Mouse (Mus musculus) embryonic facial prominence, embryonic 14.5 days (tissue): Measurements from ENCODE around the gene Pcyt1a. TPM values are rescaled to one million over a fixed set of nuclear protein-coding genes. Genes with fewer than 3 reads are reported as not detected.

ENCODE experiments used
- ATAC-seq: fragments of 200-750 bp; cut with Nextera tagmentation; 2 replicates; pipeline ENCODE4 v1.8.0; 2017; ENCODE audit warnings: low read depth, moderate number of reproducible peaks, moderate TSS enrichment
- DNase-seq: peaks from one replicate; pipeline ENCODE4 v3.0.0-alpha.2; 2015; ENCODE audit warnings: low spot score
- H3K27ac ChIP-seq: fragments of 300-500 bp; sonication (generic); replicated peaks from 2 replicates; pipeline ENCODE4 v1.5.1; 2014; ENCODE audit warnings: low read depth, mild to moderate bottlenecking, low read length, moderate library complexity
- H3K27me3 ChIP-seq: fragments of 300-500 bp; sonication (generic); replicated peaks from 2 replicates; pipeline ENCODE4 v1.6.1; 2014; ENCODE audit warnings: low read length; ENCODE audit not compliant: control insufficient read depth, insufficient read depth
- H3K36me3 ChIP-seq: fragments of 300-500 bp; sonication (generic); 2 replicates; pipeline ENCODE4 v1.6.1; 2014; ENCODE audit warnings: low read length, mixed read lengths; ENCODE audit not compliant: control insufficient read depth, insufficient read depth
- H3K4me1 ChIP-seq: fragments of 300-500 bp; sonication (generic); 2 replicates; pipeline ENCODE4 v1.6.1; 2014; ENCODE audit warnings: antibody characterized with exemption, low read length; ENCODE audit not compliant: control insufficient read depth, insufficient read depth
- H3K4me2 ChIP-seq: fragments of 300-500 bp; sonication (generic); 2 replicates; pipeline ENCODE4 v1.6.1; 2014; ENCODE audit warnings: low read depth, mild to moderate bottlenecking, low read length, moderate library complexity, mixed read lengths
- H3K4me3 ChIP-seq: fragments of 300-500 bp; sonication (generic); 2 replicates; pipeline ENCODE4 v1.5.1; 2014; ENCODE audit warnings: low read depth, mild to moderate bottlenecking, low read length
- H3K9ac ChIP-seq: fragments of 300-500 bp; sonication (generic); 2 replicates; pipeline ENCODE4 v1.6.1; 2014; ENCODE audit warnings: low read depth, mild to moderate bottlenecking, low read length, moderate library complexity, mixed read lengths
- H3K9me3 ChIP-seq: fragments of 300-500 bp; sonication (generic); 2 replicates; pipeline ENCODE4 v1.6.1; 2016; ENCODE audit warnings: low read length; ENCODE audit not compliant: control insufficient read depth
- WGBS: fragments of 180-500 bp; shearing (Covaris S2); extraction: QIAGEN DNeasy Blood & Tissue Kit; methylation state at CpG from one replicate; pipeline ENCODE4 v1.1.7; 2014; 5-methylcytosine and 5-hydroxymethylcytosine counted together
- polyA plus RNA-seq: library from polyadenylated mRNA; unstranded; fragments of >200 nt; fragmentation: Nextera tagmentation; extraction: Ambion mirVana; gene quantifications from 2 replicates; pipeline ENCODE4 v1.2.1, GENCODE M21; 2014

Pcyt1a gene
- polyA plus RNA-seq, 1 experiment from 2014 or later, result 43.2 TPM

DNA sequence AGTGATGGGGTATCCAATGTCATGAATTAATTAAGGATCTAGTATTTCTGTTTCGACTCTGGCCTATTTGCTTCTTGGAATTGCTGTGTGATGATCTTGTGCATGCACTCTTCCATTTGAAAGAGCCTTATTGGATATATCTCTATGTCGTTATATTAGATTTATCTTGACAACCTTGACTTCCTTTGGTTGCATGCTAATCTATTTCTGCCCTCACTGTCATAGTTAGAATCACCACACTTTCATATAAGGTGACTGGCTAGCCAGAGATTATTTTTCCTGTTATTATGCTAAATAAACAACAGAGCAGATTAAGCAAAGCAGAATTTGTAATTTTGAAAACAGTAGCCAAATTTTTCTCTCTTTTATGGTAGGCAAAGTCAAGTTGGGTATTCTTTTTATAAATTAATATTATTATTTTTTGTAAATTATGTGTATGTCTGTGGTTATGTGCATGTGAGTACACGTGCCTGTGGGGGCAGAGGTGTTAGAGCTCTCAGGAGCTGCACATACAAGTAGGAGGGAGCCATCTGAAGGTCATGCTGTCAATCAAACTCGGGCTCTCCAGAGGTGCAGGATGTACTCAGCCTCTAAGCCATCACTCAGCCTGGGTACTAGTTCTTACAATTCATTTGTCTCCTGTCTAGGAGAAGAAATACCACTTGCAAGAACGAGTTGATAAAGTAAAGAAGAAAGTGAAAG is 38.8 kb downstream of the Pcyt1a start:
- WGBS, result 67% methylated on average over 5 of the region's 5 CpGs
- no peak overlapping the region for H3K9ac ChIP-seq
- no peaks in the 10 kb centered on the region for H3K9me3 ChIP-seq
- no peak overlapping the region for H3K27ac ChIP-seq
- H3K4me3 ChIP-seq, result no peak overlapping the region
- peaks cover 64% of the 10 kb centered on the region for H3K36me3 ChIP-seq
- H3K4me1 ChIP-seq, result no peaks in the 10 kb centered on the region
- DNase-seq (no peak), ATAC-seq (no peak)
- no peak overlapping the region for H3K4me2 ChIP-seq
- no peaks in the 10 kb centered on the region for H3K27me3 ChIP-seq

GRCm38 (mm10) chr16:32472276-32473015 is 41.7 kb downstream of the Pcyt1a start:
- 71% methylated on average over 7 of the region's 7 CpGs for WGBS
- H3K4me1 ChIP-seq, result no peaks in the 10 kb centered on the region
- no peak overlapping the region for H3K9ac ChIP-seq
- DNase-seq (no peak), ATAC-seq (no peak)
- H3K4me3 ChIP-seq, result no peak overlapping the region
- peaks cover 51% of the 10 kb centered on the region for H3K36me3 ChIP-seq
- no peak overlapping the region for H3K4me2 ChIP-seq
- H3K27ac ChIP-seq, result no peak overlapping the region
- H3K27me3 ChIP-seq, result no peaks in the 10 kb centered on the region
- H3K9me3 ChIP-seq, result no peaks in the 10 kb centered on the region

- Histone ChIP-seq H3K36me3 (peaks cover 9% of the 10 kb centered on the region), H3K9ac (no peak overlapping the region), H3K27me3 (no peaks in the 10 kb centered on the region), H3K9me3 (no peaks in the 10 kb centered on the region), H3K4me3 (no peak overlapping the region), H3K4me2 (no peak overlapping the region), H3K4me1 (no peaks in the 10 kb centered on the region), H3K27ac (no peak overlapping the region)
- 81% methylated on average over 6 of the region's 6 CpGs for WGBS
- DNase-seq (no peak), ATAC-seq (no peak)
Observed at GRCm38 (mm10) chr16:32477315-32477714, 46.6 kb downstream of the Pcyt1a start.

- no peaks in the 10 kb centered on the region for H3K9me3 ChIP-seq
- no peak overlapping the region for H3K9ac ChIP-seq
- WGBS, result 67% methylated on average over 2 of the region's 2 CpGs
- H3K4me3 ChIP-seq, result no peak overlapping the region
- DNase-seq (no peak), ATAC-seq (no peak)
- no peaks in the 10 kb centered on the region for H3K36me3 ChIP-seq
- H3K4me2 ChIP-seq, result no peak overlapping the region
- H3K4me1 ChIP-seq, result no peaks in the 10 kb centered on the region
- H3K27me3 ChIP-seq, result no peaks in the 10 kb centered on the region
- no peak overlapping the region for H3K27ac ChIP-seq
Observed at GRCm38 (mm10) chr16:32479415-32479814, 48.7 kb downstream of the Pcyt1a start.

- ATAC-seq (no peak), DNase-seq (no peak)
- H3K27ac ChIP-seq, result no peak overlapping the region
- no peaks in the 10 kb centered on the region for H3K4me1 ChIP-seq
- no peaks in the 10 kb centered on the region for H3K9me3 ChIP-seq
- no peaks in the 10 kb centered on the region for H3K36me3 ChIP-seq
- no peaks in the 10 kb centered on the region for H3K27me3 ChIP-seq
- WGBS, result 37% methylated on average over 7 of the region's 7 CpGs
- no peak overlapping the region for H3K9ac ChIP-seq
- H3K4me2 ChIP-seq, result no peak overlapping the region
- no peak overlapping the region for H3K4me3 ChIP-seq
Observed at GRCm38 (mm10) chr16:32484431-32484871, 53.7 kb downstream of the Pcyt1a start.

- H3K27me3 ChIP-seq, result no peaks in the 10 kb centered on the region
- no peaks in the 10 kb centered on the region for H3K36me3 ChIP-seq
- no peaks in the 10 kb centered on the region for H3K9me3 ChIP-seq
- H3K4me2 ChIP-seq, result no peak overlapping the region
- DNase-seq, result no peak
- no peak overlapping the region for H3K4me3 ChIP-seq
- H3K27ac ChIP-seq, result no peak overlapping the region
- ATAC-seq, result no peak
- no peaks in the 10 kb centered on the region for H3K4me1 ChIP-seq
- no peak overlapping the region for H3K9ac ChIP-seq
- 69% methylated on average over 2 of the region's 2 CpGs for WGBS
Observed at GRCm38 (mm10) chr16:32485209-32485608, 54.5 kb downstream of the Pcyt1a start.

DNA sequence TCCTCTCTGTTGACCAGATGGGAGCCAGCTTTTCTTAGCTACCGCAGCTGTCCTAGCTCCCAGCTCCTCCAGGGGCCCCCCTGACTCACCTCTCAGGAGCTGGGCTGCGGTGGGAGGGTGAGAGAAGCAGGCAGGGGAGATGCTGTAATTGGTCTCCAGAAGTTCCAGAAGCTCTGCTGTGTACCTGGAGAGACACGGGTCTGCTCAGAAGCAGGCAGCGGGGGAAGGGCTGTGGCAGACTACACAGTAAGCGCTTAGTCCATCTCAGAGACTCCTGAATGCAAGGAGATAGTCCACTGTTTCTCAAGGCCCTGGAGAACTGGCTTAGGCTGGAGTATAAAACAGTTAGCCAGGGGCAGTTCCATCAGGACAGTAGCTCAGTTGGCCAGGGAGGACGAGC is 55.3 kb downstream of the Pcyt1a start:
- no peaks in the 10 kb centered on the region for H3K9me3 ChIP-seq
- no peak overlapping the region for H3K4me3 ChIP-seq
- H3K9ac ChIP-seq, result no peak overlapping the region
- no peaks in the 10 kb centered on the region for H3K27me3 ChIP-seq
- WGBS, result 74% methylated on average over 6 of the region's 6 CpGs
- no peak for DNase-seq
- H3K36me3 ChIP-seq, result no peaks in the 10 kb centered on the region
- H3K27ac ChIP-seq, result no peak overlapping the region
- ATAC-seq, result no peak
- no peaks in the 10 kb centered on the region for H3K4me1 ChIP-seq
- H3K4me2 ChIP-seq, result no peak overlapping the region

DNA sequence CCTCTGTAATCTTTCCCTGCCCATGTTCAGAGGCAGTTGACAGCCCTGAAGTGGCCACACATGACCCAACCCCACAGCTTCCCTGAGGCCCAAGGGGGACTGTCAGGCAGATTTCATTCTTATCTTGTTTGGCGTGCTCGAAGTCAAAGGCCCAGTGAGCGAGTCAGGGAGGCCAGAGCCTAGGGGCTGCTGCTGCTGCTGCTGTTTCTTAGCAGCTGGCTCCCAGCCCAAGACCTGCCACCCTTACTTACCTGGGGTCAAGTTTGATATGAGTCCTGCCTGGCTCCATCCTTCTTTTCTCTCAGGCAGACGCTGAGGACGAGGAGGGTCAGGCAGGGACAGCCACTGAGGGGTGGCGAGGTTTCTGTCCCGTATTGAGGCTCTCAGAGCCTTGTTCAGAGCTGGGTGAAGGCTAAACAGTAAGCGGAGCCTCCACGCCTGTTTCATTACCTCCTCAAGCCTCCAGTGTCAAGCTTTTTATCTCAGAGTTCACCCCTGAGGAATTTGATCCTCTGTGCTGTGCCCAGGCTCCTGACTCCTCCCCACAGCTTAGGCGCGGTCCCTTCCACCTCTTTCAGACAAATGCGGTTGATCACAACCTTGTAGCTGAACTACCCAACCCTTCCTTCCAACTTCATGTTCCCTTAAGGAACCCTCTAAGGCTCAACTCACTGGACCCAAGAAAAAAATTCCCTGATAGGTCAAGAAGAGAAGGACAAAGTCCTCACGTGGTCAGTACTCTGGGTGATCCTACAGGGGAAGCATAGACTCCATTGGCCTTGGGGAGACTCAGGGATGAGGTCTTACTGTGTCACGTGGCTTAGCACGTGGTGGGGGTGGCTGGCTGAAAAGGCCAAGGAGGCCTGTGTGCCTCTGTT is 56.8 kb downstream of the Pcyt1a start, which contains the start of gene Slc51a:
Gene Slc51a, minus strand, starts transcription at position 646 of the 878 bp plus-strand sequence.
- Histone ChIP-seq H3K4me1 (no peaks in the 10 kb centered on the region), H3K27me3 (no peaks in the 10 kb centered on the region), H3K36me3 (no peaks in the 10 kb centered on the region), H3K9me3 (no peaks in the 10 kb centered on the region), H3K4me2 (no peak within 1 kb of the TSS), H3K4me3 (no peak within 1 kb of the TSS), H3K27ac (no peak within 1 kb of the TSS), H3K9ac (no peak within 1 kb of the TSS)
- no peak for ATAC-seq
- WGBS, result 43% methylated on average over 15 of the region's 15 CpGs
- no peak for DNase-seq
